Comparison of ENCODE assay signal across 9 mouse cellular contexts in the genomic region with DNA sequence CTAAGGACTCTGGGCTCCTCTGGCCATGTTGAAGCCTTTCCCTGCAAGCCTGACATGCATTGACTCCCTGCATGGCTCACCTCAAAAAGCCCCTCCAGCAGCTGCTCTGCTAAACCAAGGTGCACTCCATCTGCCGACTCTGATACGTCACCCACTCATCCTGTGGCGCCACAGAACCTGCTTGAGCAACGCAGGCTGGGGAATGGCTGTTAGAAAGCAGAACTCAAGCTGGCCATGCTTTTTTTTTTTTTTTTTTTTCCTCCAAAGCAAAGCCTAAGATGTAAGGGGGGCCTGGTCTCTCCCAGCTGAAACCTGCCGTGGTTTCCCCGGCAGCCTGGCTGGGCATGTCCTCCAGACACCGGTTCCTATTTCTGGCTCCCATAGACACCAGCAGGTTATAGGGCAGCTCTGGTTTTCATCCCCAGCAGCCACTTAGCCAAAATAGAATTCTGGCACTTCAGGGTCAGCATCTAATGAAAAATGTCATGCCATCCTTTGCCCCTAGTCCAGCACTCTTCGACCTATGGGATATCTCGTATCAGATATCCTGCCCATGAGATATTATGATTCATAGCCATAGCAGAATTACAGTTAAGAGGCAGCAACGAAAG. TPM values are rescaled to one million over a fixed set of nuclear protein-coding genes. Genes with fewer than 3 reads are reported as not detected.
A peak's percentile ranks its signal among the peaks of the same experiment; 100 is the strongest.
DNase-seq lines count a peak whose midpoint lies in the region; ATAC-seq and TF ChIP-seq lines count a peak whose summit lies in the region.
"Had no signal": no experiment of that assay in that cellular context is flagged by ENCODE, and none has a peak within 500 bp of the region (broad histone marks: within the 10 kb centered on the region; RNA-seq: fewer than 3 reads in every experiment).

No protein-coding gene starts in this region.

- no peak for DNase-seq in intestine, embryonic 14.5 days (ENCODE audit: low spot score)
- peak; percentile 35 for DNase-seq in MEL (ENCODE audit: low read depth, low spot score)
- DNase-seq in heart, adult 8-10 months (ENCODE audit: low spot score), result peak; percentile 52
- no peak for DNase-seq in hindbrain, postnatal 0 days (ENCODE audit: low spot score)
- no peak for DNase-seq in thymus, adult 2 months
- DNase-seq in adrenal gland, postnatal 14 days, result no peak
- no peak for DNase-seq in kidney, postnatal 25 days
- DNase-seq: adrenal gland, adult 2 months had no signal

- TF ChIP-seq RAD21 in MEL (IDR thresholded peaks at IDR 0.05; ENCODE audit: low read depth, low read length), result no peak

- WGBS in intestine, embryonic 14.5 days, result 69% methylated on average over 10 of the region's 10 CpGs
- 69% methylated on average over 10 of the region's 10 CpGs for WGBS in intestine, embryonic 15.5 days
- 77% methylated on average over 10 of the region's 10 CpGs for WGBS in hindbrain, postnatal 0 days
- WGBS in thymus, adult 2 months, result 43% methylated on average over 10 of the region's 10 CpGs

- TF ChIP-seq CTCF in MEL (IDR thresholded peaks at IDR 0.05 in 2 of 3, conservative IDR thresholded peaks at IDR 0.05 in 1 of 3; ENCODE audit: control insufficient read depth in 1 of 3, insufficient read depth in 1 of 3, low read depth in 2 of 3, low read length in 3 of 3, poor library complexity in 1 of 3, severe bottlenecking in 1 of 3), result no peak
- TF ChIP-seq CTCF in hindbrain, postnatal 0 days (IDR thresholded peaks at IDR 0.05; ENCODE audit: low read depth), result no peak
- no peak for TF ChIP-seq CTCF in thymus, adult 2 months (IDR thresholded peaks at IDR 0.05; ENCODE audit: borderline replicate concordance, control insufficient read depth, extremely low read depth, insufficient read depth, low read length, poor library complexity)

- no peak overlapping the region for H3K4me3 ChIP-seq in intestine, embryonic 14.5 days (ENCODE audit: low read depth, low read length)
- no peak overlapping the region for H3K4me3 ChIP-seq in intestine, embryonic 15.5 days (replicated peaks)
- H3K4me3 ChIP-seq in MEL (ENCODE audit: control insufficient read depth in 1 of 2, insufficient read depth in 1 of 2, low read depth in 2 of 2, low read length in 2 of 2), result no peak overlapping the region
- no peak overlapping the region for H3K4me3 ChIP-seq in hindbrain, postnatal 0 days (ENCODE audit: low read length)
- H3K4me3 ChIP-seq in thymus, adult 2 months (ENCODE audit: control insufficient read depth, insufficient read depth, low read length), result no peak overlapping the region

- no peak overlapping the region for H3K9ac ChIP-seq in intestine, embryonic 14.5 days (ENCODE audit: low read length)
- no peak overlapping the region for H3K9ac ChIP-seq in intestine, embryonic 15.5 days
- no peak overlapping the region for H3K9ac ChIP-seq in MEL (ENCODE audit: control insufficient read depth, low read depth, low read length, poor library complexity, severe bottlenecking)
- no peak overlapping the region for H3K9ac ChIP-seq in hindbrain, postnatal 0 days (replicated peaks; ENCODE audit: low read length)

- ATAC-seq in intestine, embryonic 14.5 days (replicated peaks; ENCODE audit: low FRiP score, low TSS enrichment, low read depth), result no peak
- no peak for ATAC-seq in intestine, embryonic 15.5 days
- no peak for ATAC-seq in hindbrain, postnatal 0 days

- no peak overlapping the region for H3K27ac ChIP-seq in intestine, embryonic 14.5 days (ENCODE audit: low read depth)
- H3K27ac ChIP-seq in intestine, embryonic 15.5 days, result no peak overlapping the region
- H3K27ac ChIP-seq in MEL (ENCODE audit: control insufficient read depth, low read depth, low read length), result no peak overlapping the region
- 0 out of 2 replicates have a peak overlapping the region, but pooled peaks have one; percentile 88 for H3K27ac ChIP-seq in hindbrain, postnatal 0 days
- no peak overlapping the region for H3K27ac ChIP-seq in thymus, adult 2 months (ENCODE audit: control insufficient read depth, insufficient read depth, low read length)

- TF ChIP-seq POLR2A in MEL (IDR thresholded peaks at IDR 0.05; ENCODE audit: control insufficient read depth in 1 of 2, insufficient read depth in 1 of 2, low read depth in 1 of 2, low read length in 2 of 2, poor library complexity in 1 of 2), result no peak
- TF ChIP-seq POLR2A in thymus, adult 2 months (IDR thresholded peaks at IDR 0.05; ENCODE audit: control insufficient read depth, extremely low read depth, insufficient read depth, low read length, poor library complexity), result no peak

- peaks cover 34% of the 10 kb centered on the region for H3K4me1 ChIP-seq in intestine, embryonic 14.5 days (replicated peaks; ENCODE audit: control insufficient read depth, insufficient read depth, low read length)
- peaks cover 26% of the 10 kb centered on the region for H3K4me1 ChIP-seq in intestine, embryonic 15.5 days (replicated peaks)
- H3K4me1 ChIP-seq in MEL (ENCODE audit: control insufficient read depth in 1 of 2, insufficient read depth in 2 of 2, low read length in 2 of 2), result peaks cover 0 to 24% of the 10 kb centered on the region in 2 experiments; a peak in 3 of 4 replicates
- H3K4me1 ChIP-seq in hindbrain, postnatal 0 days (ENCODE audit: insufficient read depth, low read length), result peaks cover 23% of the 10 kb centered on the region
- H3K4me1 ChIP-seq in thymus, adult 2 months (replicated peaks; ENCODE audit: control insufficient read depth, insufficient read depth, low read length), result peaks cover 37% of the 10 kb centered on the region

- H3K9me3 ChIP-seq in intestine, embryonic 14.5 days (ENCODE audit: control insufficient read depth, low read length), result no peaks in the 10 kb centered on the region
- H3K9me3 ChIP-seq in intestine, embryonic 15.5 days, result no peaks in the 10 kb centered on the region
- no peaks in the 10 kb centered on the region for H3K9me3 ChIP-seq in MEL (replicated peaks; ENCODE audit: insufficient read depth, low read length)
- H3K9me3 ChIP-seq in hindbrain, postnatal 0 days (ENCODE audit: low read length), result no peaks in the 10 kb centered on the region

- H3K79me2 ChIP-seq in MEL (ENCODE audit: control insufficient read depth, insufficient read depth, low read length, poor library complexity), result peaks cover 20% of the 10 kb centered on the region

- peaks cover 4% of the 10 kb centered on the region for H3K27me3 ChIP-seq in intestine, embryonic 14.5 days (replicated peaks; ENCODE audit: control insufficient read depth, insufficient read depth, low read length)
- 0 out of 2 replicates have a peak, but pooled peaks cover 7% of the 10 kb centered on the region for H3K27me3 ChIP-seq in intestine, embryonic 15.5 days (replicated peaks)
- peaks cover 0 to 4% of the 10 kb centered on the region in 2 experiments; a peak in 1 of 4 replicates for H3K27me3 ChIP-seq in MEL (ENCODE audit: control insufficient read depth in 1 of 2, insufficient read depth in 2 of 2, low read length in 2 of 2)
- no peaks in the 10 kb centered on the region for H3K27me3 ChIP-seq in hindbrain, postnatal 0 days (ENCODE audit: insufficient read depth, low read length)
- H3K27me3 ChIP-seq in thymus, adult 2 months (ENCODE audit: control insufficient read depth, insufficient read depth, low read length), result no peaks in the 10 kb centered on the region

- TF ChIP-seq EP300 in MEL (IDR thresholded peaks at IDR 0.05; ENCODE audit: low read depth in 1 of 2, low read length in 2 of 2), result no peak

- H3K4me2 ChIP-seq in intestine, embryonic 14.5 days (ENCODE audit: low read length), result peak overlapping the region; percentile 87; the same call in 1 of the 2 replicates
- no peak overlapping the region for H3K4me2 ChIP-seq in intestine, embryonic 15.5 days (replicated peaks)
- H3K4me2 ChIP-seq in hindbrain, postnatal 0 days (ENCODE audit: low read depth, low read length), result no peak overlapping the region

- H3K36me3 ChIP-seq in intestine, embryonic 14.5 days (ENCODE audit: control insufficient read depth, insufficient read depth, low read length), result no peaks in the 10 kb centered on the region
- H3K36me3 ChIP-seq in intestine, embryonic 15.5 days, result no peaks in the 10 kb centered on the region
- peaks cover 0 to 15% of the 10 kb centered on the region in 2 experiments; a peak in 2 of 4 replicates for H3K36me3 ChIP-seq in MEL (ENCODE audit: control insufficient read depth in 1 of 2, insufficient read depth in 2 of 2, low read length in 2 of 2)
- no peaks in the 10 kb centered on the region for H3K36me3 ChIP-seq in hindbrain, postnatal 0 days (ENCODE audit: insufficient read depth, low read length)
- H3K36me3 ChIP-seq in thymus, adult 2 months (ENCODE audit: control insufficient read depth, insufficient read depth, low read length), result no peaks in the 10 kb centered on the region

RNA-seq across cellular contexts. Expression of gene Trabd, which starts 0.8 kb away (rescaled TPM):
- 43.7 and 44.4 TPM in 2 replicates for polyA plus RNA-seq in intestine, embryonic 14.5 days (2014; fragmentation: Nextera tagmentation; extraction: Ambion mirVana)
- 46.4 and 56.6 TPM in 2 replicates for polyA plus RNA-seq in intestine, embryonic 15.5 days (2015; fragmentation: Nextera tagmentation; extraction: Ambion mirVana)
- 43.1 and 45.9 TPM in 2 replicates for total RNA-seq in MEL (2012; rRNA removed)
- 10 to 100 TPM in 1 of 2 experiments, not detected in 1; 81.4 TPM for polyA plus RNA-seq in MEL (2012; ENCODE audit: insufficient read depth in 1 of 2, insufficient read length in 2 of 2, low read depth in 1 of 2, low replicate concordance in 2 of 2, missing spikeins in 1 of 2)
- 10 to 100 TPM; 43.9 to 51.4 (median 45.4) TPM for total RNA-seq in heart, adult 8-10 months (2022)
- total RNA-seq in hindbrain, postnatal 0 days (2014; rRNA removed), result 39.1 and 47.8 TPM in 2 replicates
- 26.1 and 26.2 TPM in 2 replicates for polyA plus RNA-seq in hindbrain, postnatal 0 days (2015; fragmentation: Nextera tagmentation; extraction: Ambion mirVana)
- polyA plus RNA-seq in thymus, adult 2 months (2012; rRNA removed), result 81.2 and 86.3 TPM in 2 replicates
- total RNA-seq in adrenal gland, postnatal 14 days (2021), result 38.2 and 47.1 TPM in 2 replicates

RNA-seq across cellular contexts. Expression of gene Panx2, which starts 14.6 kb away (rescaled TPM):
- polyA plus RNA-seq in intestine, embryonic 14.5 days (2014; fragmentation: Nextera tagmentation; extraction: Ambion mirVana), result 0.23 and 0.71 TPM in 2 replicates
- polyA plus RNA-seq in intestine, embryonic 15.5 days (2015; fragmentation: Nextera tagmentation; extraction: Ambion mirVana), result 0.21 and 0.59 TPM in 2 replicates
- not detected in 2 replicates for total RNA-seq in MEL (2012; rRNA removed)
- not detected for polyA plus RNA-seq in MEL (2012; ENCODE audit: insufficient read depth in 1 of 2, insufficient read length in 2 of 2, low read depth in 1 of 2, low replicate concordance in 2 of 2, missing spikeins in 1 of 2)
- 1 to 10 TPM; 1.1 to 2.1 (median 1.7) TPM for total RNA-seq in heart, adult 8-10 months (2022)
- 17.9 and 26.5 TPM in 2 replicates for total RNA-seq in hindbrain, postnatal 0 days (2014; rRNA removed)
- 8.3 and 9.9 TPM in 2 replicates for polyA plus RNA-seq in hindbrain, postnatal 0 days (2015; fragmentation: Nextera tagmentation; extraction: Ambion mirVana)
- 0.04 and 0.15 TPM in 2 replicates for polyA plus RNA-seq in thymus, adult 2 months (2012; rRNA removed)
- total RNA-seq in adrenal gland, postnatal 14 days (2021), result 0.52 and 1.6 TPM in 2 replicates

RNA-seq across cellular contexts. Expression of gene Selenoo, which starts 14.8 kb away (rescaled TPM):
- polyA plus RNA-seq in intestine, embryonic 14.5 days (2014; fragmentation: Nextera tagmentation; extraction: Ambion mirVana), result 19.4 and 20.8 TPM in 2 replicates
- polyA plus RNA-seq in intestine, embryonic 15.5 days (2015; fragmentation: Nextera tagmentation; extraction: Ambion mirVana), result 15.9 and 17.6 TPM in 2 replicates
- 13.6 and 17.3 TPM in 2 replicates for total RNA-seq in MEL (2012; rRNA removed)
- polyA plus RNA-seq in MEL (2012; ENCODE audit: insufficient read depth in 1 of 2, insufficient read length in 2 of 2, low read depth in 1 of 2, low replicate concordance in 2 of 2, missing spikeins in 1 of 2), result 10 to 100 TPM in 1 of 2 experiments, not detected in 1; 16.6 TPM
- 10 to 100 TPM; 15.0 to 16.6 (median 15.8) TPM for total RNA-seq in heart, adult 8-10 months (2022)
- 50.1 and 54.7 TPM in 2 replicates for total RNA-seq in hindbrain, postnatal 0 days (2014; rRNA removed)
- 20.4 and 21.9 TPM in 2 replicates for polyA plus RNA-seq in hindbrain, postnatal 0 days (2015; fragmentation: Nextera tagmentation; extraction: Ambion mirVana)
- 62.4 and 70.5 TPM in 2 replicates for polyA plus RNA-seq in thymus, adult 2 months (2012; rRNA removed)
- 29.3 and 35.4 TPM in 2 replicates for total RNA-seq in adrenal gland, postnatal 14 days (2021)

RNA-seq across cellular contexts. Expression of gene Tubgcp6, which starts 48.8 kb away (rescaled TPM):
- polyA plus RNA-seq in intestine, embryonic 14.5 days (2014; fragmentation: Nextera tagmentation; extraction: Ambion mirVana), result 16.0 and 16.5 TPM in 2 replicates
- polyA plus RNA-seq in intestine, embryonic 15.5 days (2015; fragmentation: Nextera tagmentation; extraction: Ambion mirVana), result 10.5 and 12.6 TPM in 2 replicates
- 14.4 and 17.5 TPM in 2 replicates for total RNA-seq in MEL (2012; rRNA removed)
- polyA plus RNA-seq in MEL (2012; ENCODE audit: insufficient read depth in 1 of 2, insufficient read length in 2 of 2, low read depth in 1 of 2, low replicate concordance in 2 of 2, missing spikeins in 1 of 2), result 10 to 100 TPM in 1 of 2 experiments, not detected in 1; 25.3 TPM
- total RNA-seq in heart, adult 8-10 months (2022), result 10 to 100 TPM in 1 of 4 experiments, 1 to 10 TPM in 3; 8.2 to 11.6 (median 9.0) TPM
- 50.0 and 54.7 TPM in 2 replicates for total RNA-seq in hindbrain, postnatal 0 days (2014; rRNA removed)
- 10.6 and 11.5 TPM in 2 replicates for polyA plus RNA-seq in hindbrain, postnatal 0 days (2015; fragmentation: Nextera tagmentation; extraction: Ambion mirVana)
- polyA plus RNA-seq in thymus, adult 2 months (2012; rRNA removed), result 97.4 and 98.9 TPM in 2 replicates
- total RNA-seq in adrenal gland, postnatal 14 days (2021), result 13.3 and 15.7 TPM in 2 replicates

RNA-seq across cellular contexts. Expression of gene Hdac10, which starts 54.4 kb away (rescaled TPM):
- polyA plus RNA-seq in intestine, embryonic 14.5 days (2014; fragmentation: Nextera tagmentation; extraction: Ambion mirVana), result 18.3 and 20.3 TPM in 2 replicates
- polyA plus RNA-seq in intestine, embryonic 15.5 days (2015; fragmentation: Nextera tagmentation; extraction: Ambion mirVana), result 20.3 and 20.8 TPM in 2 replicates
- total RNA-seq in MEL (2012; rRNA removed), result 17.9 and 23.3 TPM in 2 replicates
- polyA plus RNA-seq in MEL (2012; ENCODE audit: insufficient read depth in 1 of 2, insufficient read length in 2 of 2, low read depth in 1 of 2, low replicate concordance in 2 of 2, missing spikeins in 1 of 2), result 10 to 100 TPM in 1 of 2 experiments, not detected in 1; 26.6 TPM
- total RNA-seq in heart, adult 8-10 months (2022), result 1 to 10 TPM; 5.8 to 9.5 (median 6.9) TPM
- 23.5 and 27.1 TPM in 2 replicates for total RNA-seq in hindbrain, postnatal 0 days (2014; rRNA removed)
- 19.0 and 19.8 TPM in 2 replicates for polyA plus RNA-seq in hindbrain, postnatal 0 days (2015; fragmentation: Nextera tagmentation; extraction: Ambion mirVana)
- 82.9 and 94.4 TPM in 2 replicates for polyA plus RNA-seq in thymus, adult 2 months (2012; rRNA removed)
- 11.9 and 13.2 TPM in 2 replicates for total RNA-seq in adrenal gland, postnatal 14 days (2021)

Comparison
In these comparisons a context has a peak if more than half of its experiments do, and no peak if none do; other contexts are left out.
1. DNase-seq: peak in MEL (single experiment) and heart, adult 8-10 months (single experiment); none in intestine, embryonic 14.5 days (single experiment), hindbrain, postnatal 0 days (single experiment), thymus, adult 2 months (single experiment), adrenal gland, postnatal 14 days (single experiment) and kidney, postnatal 25 days (0 of 2).